In the genomic region with DNA sequence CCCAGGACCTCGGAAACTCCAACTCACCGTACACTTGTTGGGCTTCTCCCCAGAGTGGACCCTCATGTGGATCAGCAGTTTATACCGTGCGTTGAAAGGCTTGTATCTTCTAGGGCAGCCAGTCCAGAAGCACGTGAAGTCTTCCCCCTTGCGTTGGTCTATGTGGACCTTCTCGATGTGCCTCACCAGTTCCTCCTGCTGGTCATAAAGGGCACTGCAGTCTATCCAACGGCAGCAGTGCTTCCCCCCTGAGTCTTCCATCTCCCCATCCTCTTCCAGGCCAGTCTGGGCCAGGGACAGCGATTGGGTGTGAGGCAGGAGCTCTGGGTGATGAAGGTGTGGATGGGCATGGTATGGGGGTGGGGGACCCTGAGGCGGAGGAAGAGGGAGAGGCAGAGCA, we compare ENCODE assay signal across 9 mouse cellular contexts.
A peak's percentile ranks its signal among the peaks of the same experiment; 100 is the strongest.
DNase-seq lines count a peak whose midpoint lies in the region; ATAC-seq lines count a peak whose summit lies in the region.
"Had no signal": no experiment of that assay in that cellular context is flagged by ENCODE, and none has a peak within 500 bp of the region (broad histone marks: within the 10 kb centered on the region; RNA-seq: fewer than 3 reads in every experiment).

No protein-coding gene starts in this region.

- H3K9ac ChIP-seq in stomach, embryonic 14.5 days (replicated peaks; ENCODE audit: low read depth, low read length) = no peak overlapping the region
- H3K9ac ChIP-seq: limb, embryonic 15.5 days had no signal

- WGBS in stomach, embryonic 14.5 days = 70% methylated on average over 10 of the region's 10 CpGs

- H3K4me1 ChIP-seq in stomach, embryonic 14.5 days (ENCODE audit: control insufficient read depth, insufficient read depth, low read length) = no peaks in the 10 kb centered on the region

- peak; percentile 89 for DNase-seq in heart, adult 11 months
- no peak for DNase-seq in heart, adult 9 months (ENCODE audit: low spot score in 2 of 2)
- peak; percentile 13 for DNase-seq in right cerebral cortex, postnatal 4 days
- no peak for DNase-seq in right cerebral cortex, postnatal 10 days (ENCODE audit: low spot score in 2 of 2)
- DNase-seq in cerebellum, postnatal 14 days = peak; percentile 23 to 60
- DNase-seq in lung, adult 18-20 months = peak; percentile 14 to 25
- no peak for DNase-seq in right cerebral cortex, postnatal 14 days

- no peaks in the 10 kb centered on the region for H3K9me3 ChIP-seq in stomach, embryonic 14.5 days (ENCODE audit: control insufficient read depth, low read depth, low read length)
- H3K9me3 ChIP-seq: limb, embryonic 15.5 days had no signal

- H3K4me3 ChIP-seq in stomach, embryonic 14.5 days (ENCODE audit: low read depth, low read length) = no peak overlapping the region
- H3K4me3 ChIP-seq: limb, embryonic 15.5 days had no signal

- H3K27me3 ChIP-seq in stomach, embryonic 14.5 days (ENCODE audit: control insufficient read depth, insufficient read depth, low read length) = no peaks in the 10 kb centered on the region
- H3K27me3 ChIP-seq: limb, embryonic 15.5 days had no signal

- no peak overlapping the region for H3K4me2 ChIP-seq in stomach, embryonic 14.5 days (replicated peaks; ENCODE audit: low read depth, low read length)
- H3K4me2 ChIP-seq: limb, embryonic 15.5 days had no signal

- H3K27ac ChIP-seq in stomach, embryonic 14.5 days (ENCODE audit: low read length) = no peak overlapping the region
- H3K27ac ChIP-seq: limb, embryonic 15.5 days had no signal

- no peaks in the 10 kb centered on the region for H3K36me3 ChIP-seq in stomach, embryonic 14.5 days (ENCODE audit: control insufficient read depth, insufficient read depth, low read length)
- H3K36me3 ChIP-seq: limb, embryonic 15.5 days had no signal

- peak; percentile 33; the same call in 1 of the 2 replicates for ATAC-seq in stomach, embryonic 14.5 days (ENCODE audit: insufficient number of reproducible peaks, insufficient read depth, low FRiP score, low read depth)

Comparison
In these comparisons a context has a peak if more than half of its experiments do, and no peak if none do; other contexts are left out.
1. DNase-seq: peak in heart, adult 11 months (single experiment), right cerebral cortex, postnatal 4 days (single experiment), cerebellum, postnatal 14 days (2 of 2) and lung, adult 18-20 months (2 of 2); none in heart, adult 9 months (0 of 2), right cerebral cortex, postnatal 10 days (0 of 2) and right cerebral cortex, postnatal 14 days (single experiment).